Mouse (Mus musculus) stomach, embryonic 16.5 days (tissue): ENCODE results near the gene Casp7. TPM values are rescaled to one million over a fixed set of nuclear protein-coding genes. Genes with fewer than 3 reads are reported as not detected.

Experiments
- ATAC-seq: fragments of 200-750 bp; cut with Nextera tagmentation; 2 replicates; pipeline ENCODE4 v1.8.0; 2017; ENCODE audit warnings: moderate number of reproducible peaks, moderate TSS enrichment; ENCODE audit not compliant: insufficient read depth, low FRiP score
- H3K27ac ChIP-seq: fragments of 300-500 bp; sonication (generic); 2 replicates; pipeline ENCODE4 v1.5.1; 2014; ENCODE audit warnings: low read length
- H3K27me3 ChIP-seq: fragments of 300-500 bp; sonication (generic); 2 replicates; pipeline ENCODE4 v1.6.1; 2014; ENCODE audit warnings: low read length, control low read depth, mixed read lengths; ENCODE audit not compliant: control insufficient read depth, insufficient read depth
- H3K36me3 ChIP-seq: fragments of 300-500 bp; sonication (generic); 2 replicates; pipeline ENCODE4 v1.6.1; 2014; ENCODE audit warnings: low read length; ENCODE audit not compliant: control insufficient read depth, insufficient read depth
- H3K4me1 ChIP-seq: fragments of 300-500 bp; sonication (generic); 2 replicates; pipeline ENCODE4 v1.6.1; 2014; ENCODE audit warnings: low read length, control low read depth, mixed read lengths; ENCODE audit not compliant: control insufficient read depth, insufficient read depth
- H3K4me2 ChIP-seq: fragments of 300-500 bp; sonication (generic); 2 replicates; pipeline ENCODE4 v1.6.1; 2014; ENCODE audit warnings: low read depth, low read length, mixed read lengths
- H3K4me3 ChIP-seq: fragments of 300-500 bp; sonication (generic); replicated peaks from 2 replicates; pipeline ENCODE4 v1.5.1; 2014; ENCODE audit warnings: mild to moderate bottlenecking, low read length
- H3K9ac ChIP-seq: fragments of 300-500 bp; sonication (generic); 2 replicates; pipeline ENCODE4 v1.6.1; 2014; ENCODE audit warnings: low read length
- H3K9me3 ChIP-seq: fragments of 300-500 bp; sonication (generic); replicated peaks from 2 replicates; pipeline ENCODE4 v1.6.1; 2016; ENCODE audit warnings: low read length, control low read depth; ENCODE audit not compliant: control insufficient read depth
- WGBS: fragments of 180-500 bp; shearing (Covaris S2); extraction: QIAGEN DNeasy Blood & Tissue Kit; methylation state at CpG from one replicate; pipeline ENCODE4 v1.1.7; 2014; 5-methylcytosine and 5-hydroxymethylcytosine counted together
- polyA plus RNA-seq: library from polyadenylated mRNA; unstranded; fragments of >200 nt; fragmentation: Nextera tagmentation; extraction: Ambion mirVana; gene quantifications from 2 replicates; pipeline ENCODE4 v1.2.1, GENCODE M21; 2015

Casp7 gene
- polyA plus RNA-seq, 1 experiment from 2014 or later = 27.3 TPM

DNA sequence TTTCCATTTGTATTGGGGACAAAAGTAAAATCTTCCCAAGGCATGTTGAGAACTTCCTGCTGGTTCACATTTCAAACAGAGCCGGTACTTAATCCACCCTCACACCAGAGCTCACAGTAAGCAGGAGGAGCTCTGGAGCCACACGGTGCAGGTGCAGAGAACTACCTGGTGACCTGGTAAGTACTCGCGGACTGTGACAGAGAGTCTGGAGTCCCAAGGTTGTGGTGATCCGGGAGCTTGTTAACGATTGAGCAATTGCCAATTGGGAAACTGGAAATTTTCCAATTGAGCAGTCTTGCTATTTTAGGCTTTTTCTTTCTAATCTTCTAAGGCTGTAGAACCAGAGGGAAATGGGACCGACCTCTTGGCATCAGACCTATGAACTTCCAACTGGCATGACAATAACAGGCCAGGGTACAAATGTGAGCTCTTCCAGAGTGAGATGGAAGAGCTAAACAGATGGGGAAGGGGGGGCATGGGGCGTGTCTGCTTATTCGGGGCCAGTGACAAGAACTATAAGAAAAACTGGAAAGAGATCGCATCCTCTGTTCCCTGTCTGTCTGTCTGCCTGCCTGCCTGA lies 64.7 kb downstream of the Casp7 start, which contains the start of gene Plekhs1:
TSS of gene Plekhs1 (plus strand) at position 119 of the 580 bp plus-strand sequence.
- Histone ChIP-seq H3K36me3 (no peaks in the 10 kb centered on the region), H3K9me3 (no peaks in the 10 kb centered on the region), H3K4me1 (peaks cover 20% of the 10 kb centered on the region), H3K27ac (peak within 1 kb of the TSS; percentile 16; the same call in 1 of the 2 replicates), H3K4me2 (no peak within 1 kb of the TSS), H3K27me3 (no peaks in the 10 kb centered on the region), H3K9ac (no peak within 1 kb of the TSS), H3K4me3 (no peak within 1 kb of the TSS)
- WGBS = 52% methylated on average over 10 of the region's 10 CpGs
- ATAC-seq = peak; percentile 63; the same call in 1 of the 2 replicates

DNA sequence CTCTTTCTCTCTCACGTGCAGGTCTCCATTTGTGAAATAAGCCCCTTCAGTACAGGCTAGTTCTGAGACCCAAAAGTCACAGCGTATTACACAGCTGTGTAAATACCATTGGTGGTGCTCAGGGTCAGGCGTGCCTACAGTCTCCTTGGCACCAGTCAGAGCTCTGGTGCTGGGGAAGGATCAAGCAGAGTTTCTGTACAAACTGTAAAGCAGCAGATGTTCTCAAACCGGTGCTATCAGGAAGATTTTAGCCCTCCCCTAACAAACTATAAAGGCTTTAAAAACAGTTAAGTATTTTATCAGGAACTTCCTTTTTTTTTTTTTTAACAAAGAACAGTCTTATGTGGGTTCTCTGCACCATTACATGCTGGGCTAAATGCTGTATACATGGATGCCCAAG lies 65.9 kb downstream of the Casp7 start:
- WGBS = 51% methylated on average over 4 of the region's 4 CpGs
- Histone ChIP-seq H3K36me3 (no peaks in the 10 kb centered on the region), H3K9me3 (no peaks in the 10 kb centered on the region), H3K4me3 (no peak overlapping the region), H3K27ac (peak overlapping the region; percentile 16; the same call in 1 of the 2 replicates), H3K9ac (no peak overlapping the region), H3K4me1 (peaks cover 15% of the 10 kb centered on the region), H3K27me3 (no peaks in the 10 kb centered on the region), H3K4me2 (no peak overlapping the region)
- ATAC-seq = peak; percentile 64; the same call in 1 of the 2 replicates

DNA sequence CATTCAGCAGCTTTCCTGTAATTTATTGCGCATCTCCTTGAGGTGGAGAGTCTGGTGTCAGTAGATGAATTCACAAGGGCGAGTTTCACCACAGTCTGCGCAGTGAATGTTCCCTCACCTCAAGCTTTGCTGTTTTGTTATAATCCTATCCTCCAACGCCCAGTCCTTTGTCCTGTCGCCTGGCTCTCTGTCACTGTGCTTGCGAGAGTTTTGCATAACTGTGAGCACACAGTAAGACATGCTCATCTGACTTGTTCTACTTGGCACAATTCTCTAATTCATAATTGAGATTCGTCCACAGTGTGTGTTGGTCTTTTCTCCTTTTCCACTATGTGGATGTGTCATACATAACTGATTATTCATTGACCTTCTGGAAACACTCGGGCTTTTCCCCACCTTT lies 69.6 kb downstream of the Casp7 start:
- no peak overlapping the region for H3K27ac ChIP-seq
- WGBS = 70% methylated on average over 8 of the region's 8 CpGs
- H3K4me1 ChIP-seq = peaks cover 10% of the 10 kb centered on the region
- H3K4me3 ChIP-seq = no peak overlapping the region
- no peaks in the 10 kb centered on the region for H3K9me3 ChIP-seq
- H3K36me3 ChIP-seq = no peaks in the 10 kb centered on the region
- H3K4me2 ChIP-seq = no peak overlapping the region
- no peaks in the 10 kb centered on the region for H3K27me3 ChIP-seq
- no peak overlapping the region for H3K9ac ChIP-seq
- ATAC-seq = no peak

DNA sequence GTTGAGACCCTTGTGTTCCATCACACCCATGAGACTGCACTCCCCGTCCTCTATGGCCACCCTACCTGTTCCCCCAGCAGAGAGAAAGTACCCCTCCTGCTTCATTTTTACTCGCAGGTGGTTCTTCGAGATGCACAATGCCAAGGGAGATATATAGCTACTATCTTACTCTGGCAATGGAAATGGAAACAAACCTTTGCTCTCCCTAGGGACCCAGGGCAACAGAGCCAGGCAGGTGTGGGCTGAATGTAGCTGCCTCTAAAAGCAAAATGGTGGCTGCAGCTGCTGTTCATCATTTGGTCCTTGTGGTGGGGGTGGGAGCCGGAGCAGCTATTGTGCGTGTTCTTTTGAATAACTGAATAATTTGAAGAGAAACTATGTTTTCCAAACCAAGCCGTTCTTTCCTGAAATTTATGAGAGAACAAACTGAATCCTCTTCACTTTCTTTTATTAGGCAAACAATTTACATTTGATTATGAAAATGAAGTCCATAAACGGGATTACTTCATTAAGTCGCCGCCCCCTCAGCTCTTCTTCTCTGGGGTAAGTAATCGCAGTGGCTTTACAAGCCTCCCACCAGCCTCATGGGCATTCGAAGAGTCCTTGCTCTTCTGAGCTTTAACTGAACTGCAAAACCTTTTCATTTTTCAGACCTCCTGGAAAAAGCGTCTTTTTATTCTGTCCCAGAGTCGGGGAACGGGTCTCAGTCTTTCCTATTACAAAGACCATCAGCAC lies 73.5 kb downstream of the Casp7 start:
- peaks cover 7% of the 10 kb centered on the region; the same call in 1 of the 2 replicates for H3K4me1 ChIP-seq
- no peak overlapping the region for H3K27ac ChIP-seq
- H3K4me3 ChIP-seq = no peak overlapping the region
- H3K4me2 ChIP-seq = no peak overlapping the region
- H3K36me3 ChIP-seq = no peaks in the 10 kb centered on the region
- WGBS = 82% methylated on average over 14 of the region's 14 CpGs
- ATAC-seq = no peak
- no peaks in the 10 kb centered on the region for H3K27me3 ChIP-seq
- H3K9me3 ChIP-seq = no peaks in the 10 kb centered on the region
- no peak overlapping the region for H3K9ac ChIP-seq

DNA sequence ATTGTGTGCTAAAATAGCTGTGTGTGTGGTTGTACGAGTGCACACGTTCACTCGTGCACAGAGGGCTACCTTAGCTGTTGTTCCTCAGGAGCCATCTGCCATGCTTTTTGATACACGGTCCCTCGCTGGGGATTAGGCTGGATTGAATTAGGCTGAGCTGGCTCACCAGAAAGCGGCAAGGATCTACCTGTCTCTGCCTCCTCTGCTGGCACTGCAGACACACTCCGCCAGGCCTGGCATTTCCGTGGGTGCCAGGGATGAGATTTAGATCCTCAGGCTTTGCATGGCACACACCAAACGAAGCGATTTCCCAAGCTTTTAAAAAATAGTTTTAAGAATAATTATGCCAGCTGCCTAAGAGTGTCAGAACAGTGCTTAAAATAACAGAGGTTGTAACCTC lies 75.0 kb downstream of the Casp7 start:
- no peak overlapping the region for H3K4me2 ChIP-seq
- 83% methylated on average over 10 of the region's 10 CpGs for WGBS
- ATAC-seq = no peak
- no peak overlapping the region for H3K27ac ChIP-seq
- H3K27me3 ChIP-seq = no peaks in the 10 kb centered on the region
- H3K36me3 ChIP-seq = no peaks in the 10 kb centered on the region
- no peak overlapping the region for H3K4me3 ChIP-seq
- H3K9ac ChIP-seq = no peak overlapping the region
- peaks cover 7% of the 10 kb centered on the region; the same call in 1 of the 2 replicates for H3K4me1 ChIP-seq
- no peaks in the 10 kb centered on the region for H3K9me3 ChIP-seq

DNA sequence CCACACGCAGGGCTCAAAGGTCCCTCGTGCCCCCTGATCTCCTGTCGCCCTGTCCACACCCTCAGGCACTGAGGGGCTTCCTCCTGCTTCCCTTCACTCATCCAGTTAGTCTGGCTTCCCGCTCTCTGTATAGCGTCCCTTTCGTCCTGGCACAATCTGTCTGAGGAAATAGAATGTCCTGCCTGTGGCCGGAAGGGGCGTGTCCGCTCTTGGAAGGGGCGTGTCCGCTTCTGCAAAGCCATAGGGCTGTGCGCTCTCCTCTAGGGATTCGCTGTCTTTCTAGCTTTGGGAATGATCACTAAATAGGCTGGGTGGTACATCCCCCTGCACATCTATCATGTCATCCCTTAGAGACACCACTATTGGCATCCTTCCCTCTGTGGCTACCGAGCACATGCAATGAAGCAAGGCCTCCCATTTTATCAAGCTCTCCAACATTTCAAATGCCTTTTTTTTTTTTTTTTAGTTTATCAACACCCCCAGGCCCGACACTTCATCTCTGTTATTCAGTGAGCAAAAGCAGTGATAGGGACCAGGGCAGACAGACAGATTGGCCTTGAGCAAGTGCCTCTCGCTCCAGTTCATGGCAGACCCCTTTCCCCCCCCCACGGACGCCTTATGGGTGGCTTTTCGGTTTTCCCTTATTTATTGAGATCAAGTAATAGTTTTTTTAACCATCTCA lies 78.1 kb downstream of the Casp7 start:
- Histone ChIP-seq H3K36me3 (no peaks in the 10 kb centered on the region), H3K4me1 (peaks cover 7% of the 10 kb centered on the region; the same call in 1 of the 2 replicates), H3K27ac (no peak overlapping the region), H3K4me3 (peak overlapping the region; percentile 22), H3K9me3 (no peaks in the 10 kb centered on the region), H3K9ac (no peak overlapping the region), H3K27me3 (no peaks in the 10 kb centered on the region), H3K4me2 (peak overlapping the region; percentile 43; the same call in 1 of the 2 replicates)
- 51% methylated on average over 19 of the region's 19 CpGs for WGBS
- ATAC-seq = no peak; the same call in 1 of the 2 replicates

DNA sequence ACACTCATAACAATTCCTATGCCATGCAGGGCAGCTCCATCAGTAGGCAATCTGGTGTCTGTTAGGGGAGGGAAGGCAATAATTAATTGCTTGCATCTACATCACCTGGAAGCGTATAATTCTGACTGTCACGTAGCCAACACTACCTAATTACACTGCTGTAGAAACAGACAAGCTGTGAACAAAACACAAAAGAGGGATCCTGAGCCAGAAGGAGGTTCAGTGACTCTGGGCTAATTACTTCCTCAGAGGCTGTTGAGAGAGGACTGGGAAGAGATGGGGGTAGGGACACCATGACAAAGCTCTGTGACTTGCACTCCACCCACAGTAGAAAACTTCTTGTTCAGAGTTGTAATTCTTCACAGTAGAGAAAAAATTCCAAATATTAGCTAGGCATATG lies 79.6 kb downstream of the Casp7 start:
- Histone ChIP-seq H3K4me2 (no peak overlapping the region), H3K9me3 (no peaks in the 10 kb centered on the region), H3K27me3 (no peaks in the 10 kb centered on the region), H3K36me3 (no peaks in the 10 kb centered on the region), H3K27ac (no peak overlapping the region), H3K9ac (no peak overlapping the region), H3K4me1 (peaks cover 7% of the 10 kb centered on the region; the same call in 1 of the 2 replicates), H3K4me3 (no peak overlapping the region)
- WGBS = 54% methylated on average over 2 of the region's 2 CpGs
- no peak for ATAC-seq

DNA sequence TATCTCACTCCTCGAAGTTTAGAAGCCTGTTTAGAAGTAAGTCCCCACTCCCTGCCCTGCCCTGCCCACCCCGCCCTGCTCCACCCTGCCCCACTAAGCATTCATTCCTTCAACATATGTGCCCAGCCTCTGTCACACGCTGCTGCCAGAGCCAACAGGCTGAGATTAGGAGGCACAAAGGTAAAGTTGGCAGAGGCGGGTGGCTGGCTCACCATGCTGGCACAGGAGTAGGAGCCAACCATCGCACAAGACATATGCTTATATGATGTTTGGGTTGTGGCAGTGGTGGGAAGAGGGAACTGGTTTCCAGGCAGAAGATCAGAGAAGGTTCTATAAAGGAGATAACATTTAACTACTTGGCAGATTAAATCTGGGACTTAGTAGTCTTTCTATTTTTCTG lies 80.3 kb downstream of the Casp7 start:
- Histone ChIP-seq H3K27me3 (no peaks in the 10 kb centered on the region), H3K36me3 (no peaks in the 10 kb centered on the region), H3K9ac (no peak overlapping the region), H3K9me3 (no peaks in the 10 kb centered on the region), H3K4me3 (no peak overlapping the region), H3K4me1 (peaks cover 7% of the 10 kb centered on the region; the same call in 1 of the 2 replicates), H3K27ac (no peak overlapping the region), H3K4me2 (no peak overlapping the region)
- 71% methylated on average over 5 of the region's 5 CpGs for WGBS
- ATAC-seq = no peak

DNA sequence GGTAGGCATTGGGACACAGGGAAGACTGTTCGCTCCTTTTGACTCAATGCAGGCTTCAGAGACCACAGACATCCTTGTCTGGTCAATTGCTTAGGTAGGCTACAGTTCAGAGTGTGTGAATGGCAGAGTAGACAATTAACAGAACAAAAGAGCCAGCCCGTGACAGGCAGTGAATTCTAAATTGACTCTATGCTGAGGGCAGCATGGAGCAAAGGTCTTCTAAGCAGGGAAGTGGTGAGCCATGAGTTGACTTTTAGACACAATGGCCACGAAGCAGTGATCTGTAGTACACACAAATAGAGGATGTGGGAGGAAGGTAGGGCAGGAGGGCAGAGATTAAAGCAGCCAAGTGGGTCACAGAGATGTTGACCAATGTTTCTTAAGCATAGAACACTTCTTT lies 80.9 kb downstream of the Casp7 start:
- H3K9ac ChIP-seq = no peak overlapping the region
- WGBS = 66% methylated on average over 3 of the region's 3 CpGs
- H3K9me3 ChIP-seq = no peaks in the 10 kb centered on the region
- peaks cover 7% of the 10 kb centered on the region; the same call in 1 of the 2 replicates for H3K4me1 ChIP-seq
- no peak for ATAC-seq
- no peaks in the 10 kb centered on the region for H3K36me3 ChIP-seq
- no peak overlapping the region for H3K27ac ChIP-seq
- no peak overlapping the region for H3K4me3 ChIP-seq
- H3K27me3 ChIP-seq = no peaks in the 10 kb centered on the region
- no peak overlapping the region for H3K4me2 ChIP-seq
